Mouse (Mus musculus): ENCODE measurements around the gene Haus3. TPM values are rescaled to one million over a fixed set of nuclear protein-coding genes. Genes with fewer than 3 reads are reported as not detected.

Haus3 gene
- polyA plus RNA-seq, 1 experiment from 2014 or later = 13.5 TPM

DNA sequence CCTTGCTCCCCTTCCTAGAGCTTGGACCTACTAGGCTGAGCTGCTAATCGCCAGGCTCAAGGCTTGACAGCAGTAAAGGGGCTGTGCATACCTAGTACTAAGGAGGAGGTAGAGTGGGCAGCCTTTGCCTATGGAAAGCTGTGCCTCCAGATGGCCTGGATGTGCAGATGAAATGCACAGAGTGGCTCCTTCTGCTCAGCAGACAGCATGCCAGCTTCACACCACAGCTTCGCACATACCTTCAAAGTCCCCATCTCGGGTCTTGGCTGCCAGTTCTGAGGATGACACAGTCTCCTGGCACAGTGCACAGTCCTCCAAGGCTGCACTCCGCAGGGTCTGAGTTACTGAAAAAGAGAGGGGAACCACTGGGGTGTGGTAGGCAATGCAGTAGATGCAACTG is 27.9 kb upstream of the Haus3 start:
- H3K9me3 ChIP-seq = no peaks in the 10 kb centered on the region
- H3K4me3 ChIP-seq = no peak overlapping the region
- no peak overlapping the region for H3K4me2 ChIP-seq
- no peaks in the 10 kb centered on the region for H3K36me3 ChIP-seq
- no peak for ATAC-seq (ENCODE audit: low FRiP score, low read depth)
- WGBS = 81% methylated on average over 4 of the region's 4 CpGs
- no peak overlapping the region for H3K27ac ChIP-seq (replicated peaks)
- H3K4me1 ChIP-seq (replicated peaks) = no peaks in the 10 kb centered on the region
- no peaks in the 10 kb centered on the region for H3K27me3 ChIP-seq
- no peak overlapping the region for H3K9ac ChIP-seq

DNA sequence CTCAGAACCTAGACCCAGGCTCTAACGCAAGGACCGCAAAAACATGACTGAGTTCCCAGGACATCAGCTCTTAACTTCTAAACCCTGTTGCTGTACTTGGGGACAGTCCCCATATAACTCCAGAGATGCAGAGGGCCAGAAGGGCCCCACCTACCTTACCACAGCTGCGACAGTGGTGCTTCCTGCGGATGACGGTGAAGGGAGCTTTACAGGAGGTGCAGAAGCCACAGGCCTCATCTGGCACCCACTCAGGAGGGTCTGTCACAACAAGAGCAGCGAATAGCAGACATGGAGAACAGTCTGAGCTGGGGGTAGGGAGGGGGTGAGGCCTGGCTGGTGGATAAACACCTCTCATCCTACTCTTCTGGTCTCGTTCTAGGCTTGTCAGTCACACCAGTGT is 27.1 kb upstream of the Haus3 start:
- WGBS = 84% methylated on average over 7 of the region's 7 CpGs
- no peaks in the 10 kb centered on the region for H3K36me3 ChIP-seq
- H3K9ac ChIP-seq = no peak overlapping the region
- no peaks in the 10 kb centered on the region for H3K9me3 ChIP-seq
- H3K27ac ChIP-seq (replicated peaks) = no peak overlapping the region
- no peak for ATAC-seq (ENCODE audit: low FRiP score, low read depth)
- no peak overlapping the region for H3K4me2 ChIP-seq
- no peaks in the 10 kb centered on the region for H3K27me3 ChIP-seq
- H3K4me1 ChIP-seq (replicated peaks) = no peaks in the 10 kb centered on the region
- H3K4me3 ChIP-seq = no peak overlapping the region

DNA sequence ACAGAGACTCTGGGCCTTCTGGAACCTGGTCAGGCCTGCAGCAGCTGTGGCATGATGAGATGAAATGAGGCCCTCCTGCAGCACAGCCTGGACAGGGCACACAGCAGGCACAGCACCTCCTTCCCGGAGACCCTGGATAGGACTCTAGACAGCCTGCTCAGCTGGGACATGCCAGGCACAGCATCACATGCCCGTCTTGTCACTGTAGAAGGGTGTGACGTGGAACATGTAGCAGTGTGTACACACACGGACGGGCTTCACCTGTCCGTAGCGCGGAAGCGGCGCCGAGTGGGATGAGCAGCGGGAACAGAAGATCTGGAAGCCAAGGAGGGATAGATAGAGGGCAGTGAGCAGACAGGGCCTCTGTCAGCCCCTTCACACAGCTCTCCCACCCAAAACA is 26.5 kb upstream of the Haus3 start:
- Histone ChIP-seq H3K4me3 (no peak overlapping the region), H3K9ac (no peak overlapping the region), H3K36me3 (no peaks in the 10 kb centered on the region), H3K27ac (replicated peaks) (no peak overlapping the region), H3K4me1 (replicated peaks) (no peaks in the 10 kb centered on the region), H3K9me3 (no peaks in the 10 kb centered on the region), H3K4me2 (no peak overlapping the region), H3K27me3 (no peaks in the 10 kb centered on the region)
- no peak for ATAC-seq (ENCODE audit: low FRiP score, low read depth)
- 93% methylated on average over 12 of the region's 12 CpGs for WGBS

DNA sequence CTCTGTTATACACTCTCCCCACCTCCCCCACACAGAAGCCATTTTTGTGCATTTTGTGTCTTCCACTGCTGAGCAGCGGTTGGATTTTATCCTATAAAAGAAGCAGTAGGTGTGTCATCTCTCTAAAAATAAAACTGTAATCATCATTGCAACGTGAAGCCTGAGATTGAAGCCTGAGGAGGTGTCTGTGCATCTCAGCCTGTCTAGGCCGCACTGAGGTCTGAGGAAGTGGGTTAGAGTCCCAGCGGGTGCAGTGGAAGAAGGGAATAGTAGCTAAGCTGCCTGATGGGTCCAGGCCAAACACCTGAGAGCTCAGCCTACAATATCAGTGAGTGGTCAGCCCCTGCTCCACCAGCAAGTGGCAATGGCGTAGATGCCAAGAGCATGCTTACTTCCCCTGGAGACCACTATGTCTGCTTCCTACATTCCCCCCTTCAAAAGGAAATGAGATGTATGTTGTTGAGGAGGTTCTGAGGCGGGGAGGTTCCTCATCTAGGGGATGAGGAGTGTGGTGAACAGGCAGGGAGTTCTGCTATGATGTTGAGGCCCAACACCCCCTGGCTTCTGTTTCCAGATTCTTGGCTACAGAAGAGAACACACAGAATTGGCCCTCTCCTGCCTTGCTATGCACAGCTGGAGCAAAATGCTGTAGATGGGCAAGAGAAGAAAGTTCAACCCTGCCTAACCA is 25.8 kb upstream of the Haus3 start:
- no peak for ATAC-seq (ENCODE audit: low FRiP score, low read depth)
- H3K4me3 ChIP-seq = no peak overlapping the region
- H3K9me3 ChIP-seq = no peaks in the 10 kb centered on the region
- no peaks in the 10 kb centered on the region for H3K4me1 ChIP-seq (replicated peaks)
- no peaks in the 10 kb centered on the region for H3K36me3 ChIP-seq
- H3K9ac ChIP-seq = no peak overlapping the region
- H3K4me2 ChIP-seq = no peak overlapping the region
- WGBS = 88% methylated on average over 6 of the region's 6 CpGs
- H3K27me3 ChIP-seq = no peaks in the 10 kb centered on the region
- no peak overlapping the region for H3K27ac ChIP-seq (replicated peaks)

DNA sequence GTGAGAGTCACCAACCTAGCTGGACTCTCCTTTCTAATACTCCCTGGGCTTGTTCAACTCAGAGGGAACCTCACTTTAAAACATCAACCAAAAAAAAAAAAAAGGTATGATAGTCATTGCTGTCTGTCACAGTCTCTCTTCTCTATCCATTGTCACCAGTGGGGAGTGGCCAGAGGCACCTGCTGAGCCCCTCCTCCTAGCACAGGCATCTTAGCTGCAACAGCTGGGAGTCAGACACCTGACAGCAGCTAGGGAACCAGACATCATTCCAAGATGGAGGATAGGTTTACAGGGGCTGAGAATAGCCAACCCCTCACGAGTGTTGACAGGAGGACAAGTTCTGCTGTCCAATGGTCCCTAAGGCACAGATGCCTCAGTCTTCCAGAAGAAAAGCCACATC is 25.1 kb upstream of the Haus3 start:
- Histone ChIP-seq H3K27me3 (no peaks in the 10 kb centered on the region), H3K4me2 (no peak overlapping the region), H3K4me1 (replicated peaks) (no peaks in the 10 kb centered on the region), H3K9me3 (no peaks in the 10 kb centered on the region), H3K9ac (no peak overlapping the region), H3K4me3 (no peak overlapping the region), H3K27ac (replicated peaks) (no peak overlapping the region), H3K36me3 (no peaks in the 10 kb centered on the region)
- ATAC-seq (ENCODE audit: low FRiP score, low read depth) = no peak
- WGBS = 50% methylated on average over 1 of the region's 1 CpGs

DNA sequence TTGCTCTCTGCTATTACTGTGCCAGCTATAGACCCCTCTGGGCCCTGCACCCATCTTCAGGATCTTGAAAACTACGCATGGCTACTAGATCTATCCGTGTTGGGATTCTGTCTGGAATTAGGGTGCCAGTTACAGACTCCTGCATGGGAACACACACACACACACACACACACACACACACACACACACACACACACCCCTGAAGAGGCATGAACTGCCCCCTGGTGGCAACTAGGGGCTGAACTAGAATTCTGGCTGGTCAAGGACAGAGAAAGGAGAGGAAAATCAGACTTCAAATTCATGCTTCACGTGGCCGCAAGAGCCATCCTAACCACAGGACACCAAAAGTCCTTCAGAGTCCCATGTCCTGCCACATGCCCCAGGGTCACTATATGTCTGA is 22.5 kb upstream of the Haus3 start:
- Histone ChIP-seq H3K9ac (no peak overlapping the region), H3K4me3 (no peak overlapping the region), H3K36me3 (no peaks in the 10 kb centered on the region), H3K27me3 (no peaks in the 10 kb centered on the region), H3K27ac (replicated peaks) (no peak overlapping the region), H3K4me1 (replicated peaks) (peaks cover 11% of the 10 kb centered on the region), H3K9me3 (no peaks in the 10 kb centered on the region), H3K4me2 (no peak overlapping the region)
- 75% methylated on average over 4 of the region's 4 CpGs for WGBS
- ATAC-seq (ENCODE audit: low FRiP score, low read depth) = no peak

DNA sequence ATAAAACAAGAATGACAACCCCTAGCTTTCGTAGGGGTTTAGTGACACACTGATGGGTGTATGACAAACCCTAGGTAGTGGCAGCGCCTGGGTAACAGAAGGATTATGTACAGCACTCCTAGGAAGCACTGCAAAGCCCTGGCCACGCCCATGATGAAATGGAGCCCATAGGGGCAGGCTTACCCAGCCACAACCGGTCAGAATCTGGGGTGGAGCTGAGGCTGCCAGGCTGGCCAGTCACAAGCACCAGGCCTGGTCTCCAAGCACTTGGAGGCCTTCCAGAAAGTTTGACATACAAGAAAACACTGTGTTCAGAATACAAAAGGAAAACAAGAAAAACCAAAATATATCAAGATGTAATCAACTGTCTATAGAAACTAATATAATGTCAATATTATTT is 21.7 kb upstream of the Haus3 start:
- H3K9ac ChIP-seq = no peak overlapping the region
- H3K4me1 ChIP-seq (replicated peaks) = peaks cover 19% of the 10 kb centered on the region
- H3K27me3 ChIP-seq = no peaks in the 10 kb centered on the region
- H3K4me3 ChIP-seq = no peak overlapping the region
- no peak for ATAC-seq (ENCODE audit: low FRiP score, low read depth)
- no peaks in the 10 kb centered on the region for H3K36me3 ChIP-seq
- WGBS = 63% methylated on average over 4 of the region's 4 CpGs
- no peak overlapping the region for H3K27ac ChIP-seq (replicated peaks)
- no peak overlapping the region for H3K4me2 ChIP-seq
- no peaks in the 10 kb centered on the region for H3K9me3 ChIP-seq

DNA sequence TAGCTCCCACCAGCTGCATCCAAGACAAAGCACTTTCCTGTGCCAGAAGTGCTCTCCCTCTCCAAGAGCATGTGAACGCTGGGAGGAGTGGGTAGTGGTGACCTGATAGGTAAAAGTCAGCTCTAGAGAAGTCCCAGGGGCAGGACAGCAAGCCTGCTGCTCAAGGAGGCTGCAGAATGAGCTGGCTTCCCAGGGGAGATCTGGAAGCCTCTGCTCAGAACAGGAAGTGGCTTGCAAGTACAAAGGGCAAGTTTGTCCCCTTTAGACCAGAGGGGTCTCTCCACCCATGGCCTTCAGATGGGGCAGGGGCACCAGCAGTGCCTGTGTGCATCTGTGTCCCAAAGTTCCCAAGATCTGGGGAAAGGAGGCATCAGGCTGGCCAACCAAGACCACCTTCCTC is 20.2 kb upstream of the Haus3 start:
- H3K27ac ChIP-seq (replicated peaks) = no peak overlapping the region
- no peak overlapping the region for H3K4me2 ChIP-seq
- H3K4me3 ChIP-seq = no peak overlapping the region
- no peak overlapping the region for H3K9ac ChIP-seq
- no peaks in the 10 kb centered on the region for H3K27me3 ChIP-seq
- peaks cover 34% of the 10 kb centered on the region for H3K4me1 ChIP-seq (replicated peaks)
- 59% methylated on average over 1 of the region's 1 CpGs for WGBS
- ATAC-seq (ENCODE audit: low FRiP score, low read depth) = no peak
- no peaks in the 10 kb centered on the region for H3K36me3 ChIP-seq
- no peaks in the 10 kb centered on the region for H3K9me3 ChIP-seq

DNA sequence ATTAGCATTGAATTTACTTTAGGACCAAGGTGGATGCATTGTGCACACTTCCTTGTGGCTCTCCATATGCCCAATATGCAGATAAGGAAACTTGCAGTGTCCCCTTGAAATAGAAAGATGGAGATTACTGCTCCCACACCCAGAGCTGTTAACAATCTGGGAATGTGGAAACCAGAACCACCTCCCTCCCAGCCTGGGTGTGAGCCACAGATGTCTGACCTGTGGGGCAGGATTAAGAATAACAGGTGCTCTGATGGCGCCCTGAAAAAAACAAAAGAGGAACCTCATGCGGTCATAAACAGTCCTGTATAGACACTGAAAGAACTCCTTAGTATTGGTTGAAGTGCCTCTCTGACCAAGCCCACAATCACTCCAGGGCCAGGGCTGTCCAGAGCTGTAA is 19.5 kb upstream of the Haus3 start:
- Histone ChIP-seq H3K9me3 (no peaks in the 10 kb centered on the region), H3K27ac (replicated peaks) (no peak overlapping the region), H3K4me3 (peak overlapping the region; percentile 88), H3K27me3 (no peaks in the 10 kb centered on the region), H3K9ac (peak overlapping the region; percentile 63; the same call in 1 of the 2 replicates), H3K4me2 (peak overlapping the region; percentile 74), H3K4me1 (replicated peaks) (peaks cover 41% of the 10 kb centered on the region), H3K36me3 (no peaks in the 10 kb centered on the region)
- ATAC-seq (ENCODE audit: low FRiP score, low read depth) = no peak
- WGBS = 75% methylated on average over 2 of the region's 2 CpGs

DNA sequence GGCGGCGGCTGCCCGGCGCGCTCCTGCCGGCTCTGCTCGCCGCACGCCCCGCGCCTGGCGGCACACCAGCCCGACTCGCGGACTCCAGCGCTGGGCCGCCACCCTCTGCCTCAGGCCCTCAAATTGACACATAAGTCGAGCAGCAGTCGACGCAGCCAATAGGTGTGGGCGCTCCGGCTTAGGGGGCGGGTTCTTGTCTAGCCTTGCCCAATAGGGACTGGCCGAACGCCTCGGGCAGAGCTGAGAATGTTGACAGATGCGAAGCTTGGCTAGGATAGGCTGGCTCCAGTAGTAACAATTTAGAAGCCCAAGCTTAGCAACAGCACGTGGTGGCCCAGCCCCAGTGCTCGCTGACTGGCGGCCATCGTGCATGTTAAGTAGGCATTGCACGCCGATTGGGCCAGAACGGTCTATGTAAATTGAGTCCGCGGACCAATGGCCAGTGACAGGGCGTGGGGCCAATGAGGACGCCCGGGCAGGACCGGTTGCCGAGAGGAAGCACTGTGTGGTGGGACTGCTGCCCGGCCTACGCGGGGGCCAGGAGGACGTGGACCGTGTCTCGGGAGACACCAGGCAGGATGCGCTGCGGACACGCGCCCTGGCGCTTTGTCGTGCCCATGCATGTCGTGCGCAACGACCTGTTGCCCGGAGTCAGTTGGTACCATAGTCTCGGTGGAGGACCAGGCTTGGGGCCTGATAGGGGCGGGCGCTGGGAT is 18.4 kb upstream of the Haus3 start, which contains the start of gene Mxd4:
TSS of gene Mxd4 (minus strand) at position 120 of the 716 bp plus-strand sequence.
- Histone ChIP-seq H3K4me2 (peak within 1 kb of the TSS; percentile 92), H3K27ac (replicated peaks) (peak within 1 kb of the TSS; percentile 90), H3K4me3 (peak within 1 kb of the TSS; percentile 88), H3K27me3 (no peaks in the 10 kb centered on the region), H3K36me3 (no peaks in the 10 kb centered on the region), H3K9ac (peak within 1 kb of the TSS; percentile 73), H3K4me1 (replicated peaks) (peaks cover 52% of the 10 kb centered on the region), H3K9me3 (no peaks in the 10 kb centered on the region)
- ATAC-seq (ENCODE audit: low FRiP score, low read depth) = peak; percentile 99
- WGBS = under 1% methylated on average over 60 of the region's 60 CpGs

DNA sequence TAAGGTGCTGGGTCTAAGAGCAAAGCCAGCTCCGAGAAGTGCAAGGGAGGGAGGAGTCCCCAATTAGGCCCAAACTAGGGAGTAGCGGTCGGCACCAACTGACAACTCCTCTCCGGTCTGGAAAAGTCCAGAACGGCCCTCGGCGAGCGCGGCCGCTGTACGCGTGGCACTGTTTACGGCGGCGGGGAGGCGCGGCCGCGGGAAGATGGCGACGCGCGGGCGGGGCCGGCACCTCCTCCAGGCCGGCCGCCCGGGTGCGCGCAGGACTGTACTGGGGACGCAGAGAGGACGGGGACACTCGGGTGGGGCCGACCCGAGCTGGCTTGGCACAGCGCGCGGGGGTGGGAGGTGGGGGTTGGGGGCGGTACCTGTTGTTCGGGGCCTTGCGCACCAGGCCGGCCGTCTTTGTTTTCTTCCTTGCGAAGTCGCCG is 17.6 kb upstream of the Haus3 start:
- no peaks in the 10 kb centered on the region for H3K9me3 ChIP-seq
- ATAC-seq (ENCODE audit: low FRiP score, low read depth) = no peak
- no peaks in the 10 kb centered on the region for H3K27me3 ChIP-seq
- peak overlapping the region; percentile 90 for H3K27ac ChIP-seq (replicated peaks)
- peak overlapping the region; percentile 88 for H3K4me3 ChIP-seq
- peaks cover 54% of the 10 kb centered on the region for H3K4me1 ChIP-seq (replicated peaks)
- H3K36me3 ChIP-seq = no peaks in the 10 kb centered on the region
- H3K4me2 ChIP-seq = peak overlapping the region; percentile 92
- under 1% methylated on average over 43 of the region's 46 CpGs for WGBS
- peak overlapping the region; percentile 73 for H3K9ac ChIP-seq

DNA sequence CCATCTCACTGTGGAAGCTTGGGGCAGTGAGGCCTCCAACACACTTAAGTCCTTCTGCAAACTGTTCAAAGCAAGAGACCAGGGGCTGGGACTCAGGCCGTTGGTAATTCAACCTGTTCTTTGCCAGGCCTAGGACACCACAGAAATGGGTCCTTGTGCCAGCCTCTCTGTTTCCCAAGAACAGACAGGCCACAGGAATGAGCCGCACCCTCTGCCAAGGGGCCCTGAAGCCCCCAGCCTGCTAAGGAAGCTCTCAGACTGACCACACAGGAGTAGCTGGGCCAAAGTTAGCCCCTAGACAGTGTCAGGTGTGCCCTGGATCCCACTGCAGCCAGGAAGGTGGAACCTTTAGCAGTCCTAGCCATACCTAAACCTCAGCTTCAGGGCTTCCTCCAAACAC is 17.1 kb upstream of the Haus3 start:
- peaks cover 54% of the 10 kb centered on the region for H3K4me1 ChIP-seq (replicated peaks)
- peak overlapping the region; percentile 90 for H3K27ac ChIP-seq (replicated peaks)
- H3K9ac ChIP-seq = peak overlapping the region; percentile 73
- H3K4me3 ChIP-seq = peak overlapping the region; percentile 88
- WGBS = 63% methylated on average over 2 of the region's 2 CpGs
- peaks cover 2% of the 10 kb centered on the region; the same call in 1 of the 2 replicates for H3K36me3 ChIP-seq
- no peak for ATAC-seq (ENCODE audit: low FRiP score, low read depth)
- H3K27me3 ChIP-seq = no peaks in the 10 kb centered on the region
- H3K4me2 ChIP-seq = peak overlapping the region; percentile 92
- no peaks in the 10 kb centered on the region for H3K9me3 ChIP-seq
